Mouse (Mus musculus): ENCODE results near the gene Nudt14. TPM values are rescaled to one million over a fixed set of nuclear protein-coding genes. Genes with fewer than 3 reads are reported as not detected.

Gene Nudt14
- total and polyA plus RNA-seq, 3 experiments: 17.7 to 23.9 (median 20.7) TPM

GRCm38 (mm10) chr12:112894303-112894884 lies 47.5 kb downstream of the Nudt14 start:
- TF ChIP-seq BHLHE40 (IDR thresholded peaks at IDR 0.05; ENCODE audit: low read depth, low read length) (0 out of 2 replicates have a peak, but pooled peaks have one; percentile 10), RCOR1 (conservative IDR thresholded peaks at IDR 0.05; ENCODE audit: low read depth, low read length) (no peak)
- H3K4me2 ChIP-seq (ENCODE audit: insufficient read depth, low read depth, poor library complexity, severe bottlenecking): peak overlapping the region; percentile 17
- H3K27ac ChIP-seq (ENCODE audit: insufficient read depth, low read depth): no peak overlapping the region
- dilution Hi-C loops (cut with MboI; ENCODE audit: extremely low pct_ligation_motif_present, extremely low pct_unique_long_range_greater_than_20kb, low sequenced_read_pairs) (no loop called here), in situ Hi-C loops (cut with MboI; ENCODE audit: low pct_ligation_motif_present, low pct_unique_long_range_greater_than_20kb, low sequenced_read_pairs) (no loop called here)
- no peak for DNase-seq (ENCODE audit: extremely low read depth)
- H3K4me3 ChIP-seq (replicated peaks in 1 of 3; ENCODE audit: low read depth in 2 of 3, low read length in 2 of 3, poor library complexity in 1 of 3): no peak overlapping the region
- H3K9me3 ChIP-seq (replicated peaks; ENCODE audit: low read length): peaks cover 6% of the 10 kb centered on the region
- H3K36me3 ChIP-seq (replicated peaks in 1 of 2; ENCODE audit: control insufficient read depth in 1 of 2, insufficient read depth in 1 of 2, low read length in 1 of 2): no peaks in the 10 kb centered on the region
- H3K27me3 ChIP-seq (replicated peaks): peaks cover 53% of the 10 kb centered on the region
- no peaks in the 10 kb centered on the region for H3K79me2 ChIP-seq (replicated peaks; ENCODE audit: control insufficient read depth, extremely low read depth, insufficient read depth, poor library complexity, severe bottlenecking)
- no peak overlapping the region for H3K9ac ChIP-seq (ENCODE audit: insufficient read depth, low read depth)
- peaks cover 12 to 19% of the 10 kb centered on the region in 2 experiments for H3K4me1 ChIP-seq (ENCODE audit: control insufficient read depth in 1 of 2, insufficient read depth in 2 of 2)

GRCm38 (mm10) chr12:112885465-112885864 lies 56.5 kb downstream of the Nudt14 start:
- DNase-seq (ENCODE audit: extremely low read depth): no peak

More at GRCm38 (mm10) chr12:112885465-112885864, 56.5 kb downstream of the Nudt14 start:
- in situ Hi-C loops (cut with MboI; ENCODE audit: low pct_ligation_motif_present, low pct_unique_long_range_greater_than_20kb, low sequenced_read_pairs) (no loop called here), dilution Hi-C loops (cut with MboI; ENCODE audit: extremely low pct_ligation_motif_present, extremely low pct_unique_long_range_greater_than_20kb, low sequenced_read_pairs) (no loop called here)
- H3K9ac ChIP-seq (ENCODE audit: insufficient read depth, low read depth): no peak overlapping the region
- H3K4me3 ChIP-seq (replicated peaks in 1 of 3; ENCODE audit: low read depth in 2 of 3, low read length in 2 of 3, poor library complexity in 1 of 3): no peak overlapping the region
- H3K4me1 ChIP-seq (ENCODE audit: control insufficient read depth in 1 of 2, insufficient read depth in 2 of 2): peaks cover 6 to 8% of the 10 kb centered on the region in 2 experiments; a peak in 3 of 4 replicates
- H3K79me2 ChIP-seq (replicated peaks; ENCODE audit: control insufficient read depth, extremely low read depth, insufficient read depth, poor library complexity, severe bottlenecking): no peaks in the 10 kb centered on the region
- no peak overlapping the region for H3K27ac ChIP-seq (ENCODE audit: insufficient read depth, low read depth)
- H3K36me3 ChIP-seq (replicated peaks in 1 of 2; ENCODE audit: control insufficient read depth in 1 of 2, insufficient read depth in 1 of 2, low read length in 1 of 2): no peaks in the 10 kb centered on the region
- peaks cover 15% of the 10 kb centered on the region for H3K9me3 ChIP-seq (replicated peaks; ENCODE audit: low read length)
- peaks cover 8% of the 10 kb centered on the region for H3K27me3 ChIP-seq (replicated peaks)
- no peak overlapping the region for H3K4me2 ChIP-seq (ENCODE audit: insufficient read depth, low read depth, poor library complexity, severe bottlenecking)
- TF ChIP-seq CHD2 (IDR thresholded peaks at IDR 0.05; ENCODE audit: low read length): no peak
- no peak for TF ChIP-seq RCOR1 (conservative IDR thresholded peaks at IDR 0.05; ENCODE audit: low read depth, low read length)
- peak; percentile 72 for TF ChIP-seq BHLHE40 (IDR thresholded peaks at IDR 0.05; ENCODE audit: low read depth, low read length)

Other genes starting within 250 kb of the Nudt14 start
- gene Cep170b, start 221.7 kb downstream of the Nudt14 start, total RNA-seq (2012; rRNA removed): 30.6 and 39.1 TPM in 2 replicates
- 44.4 and 48.1 TPM in 2 replicates for gene Cep170b, start 221.7 kb downstream of the Nudt14 start, total RNA-seq (2014; rRNA removed)
- gene Cep170b, start 221.7 kb downstream of the Nudt14 start, polyA plus RNA-seq (2012; ENCODE audit: insufficient read length, low read depth): 44.4 and 63.1 TPM in 2 replicates
- gene Pld4, start 181.5 kb downstream of the Nudt14 start, total RNA-seq (2012; rRNA removed): 149 and 155 TPM in 2 replicates
- 112 and 117 TPM in 2 replicates for gene Pld4, start 181.5 kb downstream of the Nudt14 start, total RNA-seq (2014; rRNA removed)
- gene Pld4, start 181.5 kb downstream of the Nudt14 start, polyA plus RNA-seq (2012; ENCODE audit: insufficient read length, low read depth): 196 and 226 TPM in 2 replicates
- 16.2 and 27.7 TPM in 2 replicates for gene Ahnak2, start 139.5 kb downstream of the Nudt14 start, total RNA-seq (2012; rRNA removed)
- gene Ahnak2, start 139.5 kb downstream of the Nudt14 start, total RNA-seq (2014; rRNA removed): 2.0 and 3.1 TPM in 2 replicates
- gene Ahnak2, start 139.5 kb downstream of the Nudt14 start, polyA plus RNA-seq (2012; ENCODE audit: insufficient read length, low read depth): 14.4 and 14.6 TPM in 2 replicates
- 3.1 and 3.5 TPM in 2 replicates for gene Clba1, start 133.2 kb downstream of the Nudt14 start, total RNA-seq (2012; rRNA removed)
- gene Clba1, start 133.2 kb downstream of the Nudt14 start, total RNA-seq (2014; rRNA removed): 2.5 TPM in 2 replicates
- 3.0 and 3.5 TPM in 2 replicates for gene Clba1, start 133.2 kb downstream of the Nudt14 start, polyA plus RNA-seq (2012; ENCODE audit: insufficient read length, low read depth)
- 78.0 and 90.6 TPM in 2 replicates for gene Cdca4, start 112.7 kb downstream of the Nudt14 start, total RNA-seq (2012; rRNA removed)
- 111 and 128 TPM in 2 replicates for gene Cdca4, start 112.7 kb downstream of the Nudt14 start, total RNA-seq (2014; rRNA removed)
- gene Cdca4, start 112.7 kb downstream of the Nudt14 start, polyA plus RNA-seq (2012; ENCODE audit: insufficient read length, low read depth): 68.3 and 78.0 TPM in 2 replicates
- 31.1 and 44.7 TPM in 2 replicates for gene Gpr132, start 73.9 kb downstream of the Nudt14 start, total RNA-seq (2012; rRNA removed)
- 19.4 and 24.4 TPM in 2 replicates for gene Gpr132, start 73.9 kb downstream of the Nudt14 start, total RNA-seq (2014; rRNA removed)
- gene Gpr132, start 73.9 kb downstream of the Nudt14 start, polyA plus RNA-seq (2012; ENCODE audit: insufficient read length, low read depth): 50.9 and 62.1 TPM in 2 replicates
- gene Jag2, start 12.3 kb downstream of the Nudt14 start, total RNA-seq (2012; rRNA removed): 3.8 and 7.6 TPM in 2 replicates
- gene Jag2, start 12.3 kb downstream of the Nudt14 start, total RNA-seq (2014; rRNA removed): 0.34 and 0.69 TPM in 2 replicates
- 0.59 and 0.80 TPM in 2 replicates for gene Jag2, start 12.3 kb downstream of the Nudt14 start, polyA plus RNA-seq (2012; ENCODE audit: insufficient read length, low read depth)
- 10.8 and 11.9 TPM in 2 replicates for gene Btbd6, start 34.4 kb upstream of the Nudt14 start, total RNA-seq (2012; rRNA removed)
- gene Btbd6, start 34.4 kb upstream of the Nudt14 start, total RNA-seq (2014; rRNA removed): 4.3 and 5.6 TPM in 2 replicates
- gene Btbd6, start 34.4 kb upstream of the Nudt14 start, polyA plus RNA-seq (2012; ENCODE audit: insufficient read length, low read depth): 8.0 and 9.9 TPM in 2 replicates
- 30.8 and 31.2 TPM in 2 replicates for gene Brf1, start 58.6 kb upstream of the Nudt14 start, total RNA-seq (2012; rRNA removed)
- gene Brf1, start 58.6 kb upstream of the Nudt14 start, total RNA-seq (2014; rRNA removed): 15.9 and 18.1 TPM in 2 replicates
- 29.6 and 30.6 TPM in 2 replicates for gene Brf1, start 58.6 kb upstream of the Nudt14 start, polyA plus RNA-seq (2012; ENCODE audit: insufficient read length, low read depth)
- 6.5 and 7.1 TPM in 2 replicates for gene Pacs2, start 72.4 kb upstream of the Nudt14 start, total RNA-seq (2012; rRNA removed)
- gene Pacs2, start 72.4 kb upstream of the Nudt14 start, total RNA-seq (2014; rRNA removed): 2.4 and 3.1 TPM in 2 replicates
- gene Pacs2, start 72.4 kb upstream of the Nudt14 start, polyA plus RNA-seq (2012; ENCODE audit: insufficient read length, low read depth): 7.0 and 8.2 TPM in 2 replicates
- 0.21 and 0.55 TPM in 2 replicates for gene Tex22, start 132.4 kb upstream of the Nudt14 start, total RNA-seq (2012; rRNA removed)
- gene Tex22, start 132.4 kb upstream of the Nudt14 start, total RNA-seq (2014; rRNA removed): not detected in 2 replicates
- gene Tex22, start 132.4 kb upstream of the Nudt14 start, polyA plus RNA-seq (2012; ENCODE audit: insufficient read length, low read depth): not detected in 2 replicates
- gene Mta1, start 156.2 kb upstream of the Nudt14 start, total RNA-seq (2012; rRNA removed): 29.5 and 39.4 TPM in 2 replicates
- 11.5 and 12.7 TPM in 2 replicates for gene Mta1, start 156.2 kb upstream of the Nudt14 start, total RNA-seq (2014; rRNA removed)
- 68.6 and 76.7 TPM in 2 replicates for gene Mta1, start 156.2 kb upstream of the Nudt14 start, polyA plus RNA-seq (2012; ENCODE audit: insufficient read length, low read depth)
- gene Crip2, start 198.1 kb upstream of the Nudt14 start, total RNA-seq (2012; rRNA removed): 6.8 and 7.7 TPM in 2 replicates
- gene Crip2, start 198.1 kb upstream of the Nudt14 start, total RNA-seq (2014; rRNA removed): 0.16 TPM in 1 of 2 replicates, not detected in the other
- gene Crip2, start 198.1 kb upstream of the Nudt14 start, polyA plus RNA-seq (2012; ENCODE audit: insufficient read length, low read depth): 0.89 and 1.9 TPM in 2 replicates
- 61.5 and 77.2 TPM in 2 replicates for gene Crip1, start 204.2 kb upstream of the Nudt14 start, total RNA-seq (2012; rRNA removed)
- gene Crip1, start 204.2 kb upstream of the Nudt14 start, total RNA-seq (2014; rRNA removed): 1.6 and 2.0 TPM in 2 replicates
- 1.6 and 2.8 TPM in 2 replicates for gene Crip1, start 204.2 kb upstream of the Nudt14 start, polyA plus RNA-seq (2012; ENCODE audit: insufficient read length, low read depth)
- gene Tedc1, start 214.3 kb upstream of the Nudt14 start, total RNA-seq (2012; rRNA removed): 14.0 and 16.2 TPM in 2 replicates
- 5.4 and 6.4 TPM in 2 replicates for gene Tedc1, start 214.3 kb upstream of the Nudt14 start, total RNA-seq (2014; rRNA removed)
- 9.0 and 9.8 TPM in 2 replicates for gene Tedc1, start 214.3 kb upstream of the Nudt14 start, polyA plus RNA-seq (2012; ENCODE audit: insufficient read length, low read depth)
- not detected in 2 replicates for gene Tmem121, start 243.8 kb upstream of the Nudt14 start, total RNA-seq (2012; rRNA removed)
- gene Tmem121, start 243.8 kb upstream of the Nudt14 start, total RNA-seq (2014; rRNA removed): not detected in 2 replicates
- gene Tmem121, start 243.8 kb upstream of the Nudt14 start, polyA plus RNA-seq (2012; ENCODE audit: insufficient read length, low read depth): not detected in 2 replicates